Mouse (Mus musculus) inflammation-experienced regulatory T-cells, adult 6 months (primary cell): ENCODE data around the gene Asic2. TPM values are rescaled to one million over a fixed set of nuclear protein-coding genes. Genes with fewer than 3 reads are reported as not detected.

Experiments used
- ATAC-seq: one replicate; pipeline ENCODE4 v1.8.0; 2017
- polyA plus RNA-seq, 3 experiments: library from polyadenylated mRNA; unstranded; fragments of 100-300 nt; shearing (Covaris generic); gene quantifications; one replicate each; pipeline ENCODE4 v1.2.1; 2017

Asic2 gene
- polyA plus RNA-seq, 3 experiments from 2014 or later = not detected

- no peak for ATAC-seq
Observed at GRCm38 (mm10) chr11:81948021-81948420, 20.2 kb downstream of the Asic2 start.

DNA sequence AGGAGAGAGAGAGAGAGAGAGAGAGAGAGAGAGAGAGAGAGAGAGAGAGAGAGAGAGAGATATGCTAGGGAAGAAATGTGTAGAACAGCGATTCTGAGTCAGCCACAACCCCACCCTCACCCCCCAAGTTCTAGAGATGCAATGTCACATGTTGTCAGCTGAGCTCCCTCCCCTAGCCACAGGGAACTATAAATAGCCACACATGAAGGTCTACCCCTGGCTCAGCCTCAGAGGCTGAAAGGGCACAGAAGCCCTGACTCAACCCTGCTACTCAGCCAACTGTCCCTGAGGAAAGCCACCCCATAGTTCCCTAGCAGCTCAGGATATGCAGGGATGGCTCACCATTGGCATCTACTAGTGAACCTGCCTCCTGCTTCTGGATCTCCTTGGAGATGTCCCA is 26.1 kb downstream of the Asic2 start:
- no peak for ATAC-seq

GRCm38 (mm10) chr11:81940988-81941387 is 27.3 kb downstream of the Asic2 start:
- ATAC-seq = no peak

GRCm38 (mm10) chr11:81937516-81937915 is 30.7 kb downstream of the Asic2 start:
- ATAC-seq = no peak

- no peak for ATAC-seq
Observed at GRCm38 (mm10) chr11:81926393-81926792, 41.9 kb downstream of the Asic2 start.

DNA sequence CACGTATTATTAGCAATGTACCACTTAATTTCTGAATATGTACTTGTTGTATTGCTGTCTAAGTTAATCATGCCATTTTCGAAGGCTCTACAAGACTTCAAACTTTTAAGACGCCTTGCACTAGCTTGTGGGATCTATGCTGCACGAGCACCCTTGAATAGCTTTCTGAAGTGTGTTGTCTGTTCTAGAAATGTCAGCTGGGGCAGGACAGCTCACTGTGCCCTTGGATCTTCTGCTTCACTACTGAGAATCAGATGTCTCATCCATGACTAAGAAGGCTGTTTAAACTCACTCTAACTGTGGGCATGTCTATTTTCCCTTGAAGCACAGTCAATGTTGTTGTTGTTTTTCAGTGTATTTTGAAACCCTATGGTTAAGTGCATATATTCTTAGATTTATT is 44.6 kb downstream of the Asic2 start:
- ATAC-seq = no peak

DNA sequence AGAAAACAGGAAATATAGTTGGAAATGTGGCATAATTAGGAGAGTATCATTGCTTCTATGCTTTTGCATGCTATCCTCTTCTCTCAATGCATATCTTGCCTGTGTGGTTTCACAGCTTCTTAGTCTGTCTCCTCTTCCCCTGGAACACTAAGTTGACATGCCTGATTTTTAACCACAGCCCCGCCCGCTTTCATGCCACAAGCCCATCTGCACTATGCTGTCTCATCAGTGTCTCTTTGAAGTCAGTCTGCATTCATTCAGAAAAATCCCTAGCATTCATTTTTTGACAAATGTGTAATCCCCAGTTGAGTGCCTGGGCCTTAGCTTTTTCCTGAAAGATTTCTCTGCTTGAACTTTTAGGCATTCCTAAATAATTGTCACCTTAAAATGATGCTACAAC is 45.2 kb downstream of the Asic2 start:
- ATAC-seq = no peak

DNA sequence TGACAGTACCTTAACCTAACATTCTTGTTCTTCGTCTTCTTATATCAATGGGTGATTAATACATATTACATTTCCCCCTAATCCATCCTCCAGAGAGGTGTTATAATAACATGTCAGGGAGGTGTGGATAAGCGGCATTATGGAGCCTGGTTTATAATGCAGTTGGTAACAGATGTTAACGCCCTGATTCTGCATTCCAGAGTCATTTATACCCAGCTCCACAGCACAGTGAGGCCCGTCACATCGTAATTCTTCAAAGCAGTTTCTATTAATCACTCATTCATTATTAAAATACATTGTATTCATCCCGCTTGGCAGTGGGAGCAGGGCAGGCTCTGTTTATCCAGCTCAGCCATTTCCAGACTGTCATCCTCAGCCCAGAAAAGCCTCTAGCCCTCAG is 52.8 kb downstream of the Asic2 start:
- ATAC-seq = no peak

- ATAC-seq = no peak
Observed at GRCm38 (mm10) chr11:81913071-81913470, 55.2 kb downstream of the Asic2 start.

GRCm38 (mm10) chr11:81909397-81909894 is 58.8 kb downstream of the Asic2 start:
- ATAC-seq = no peak

DNA sequence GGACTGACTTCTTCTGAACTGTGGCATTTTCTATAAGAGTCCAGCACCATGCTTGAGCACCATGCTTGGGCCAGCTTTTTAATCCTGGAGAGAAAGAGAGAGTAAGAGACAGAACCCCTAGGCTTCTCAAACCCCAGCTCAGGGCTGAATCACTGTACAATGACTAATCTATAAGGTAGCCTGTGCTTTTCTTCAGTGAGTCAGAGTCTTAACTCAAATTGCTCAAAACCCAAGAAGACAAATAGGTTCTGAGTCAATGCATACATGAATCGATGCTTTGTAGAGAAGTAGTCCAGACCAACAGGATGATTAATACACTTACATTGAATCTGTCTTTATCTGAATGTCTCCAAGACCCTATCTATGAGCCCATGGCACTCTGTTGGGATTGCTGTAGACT is 59.5 kb downstream of the Asic2 start:
- ATAC-seq = no peak

DNA sequence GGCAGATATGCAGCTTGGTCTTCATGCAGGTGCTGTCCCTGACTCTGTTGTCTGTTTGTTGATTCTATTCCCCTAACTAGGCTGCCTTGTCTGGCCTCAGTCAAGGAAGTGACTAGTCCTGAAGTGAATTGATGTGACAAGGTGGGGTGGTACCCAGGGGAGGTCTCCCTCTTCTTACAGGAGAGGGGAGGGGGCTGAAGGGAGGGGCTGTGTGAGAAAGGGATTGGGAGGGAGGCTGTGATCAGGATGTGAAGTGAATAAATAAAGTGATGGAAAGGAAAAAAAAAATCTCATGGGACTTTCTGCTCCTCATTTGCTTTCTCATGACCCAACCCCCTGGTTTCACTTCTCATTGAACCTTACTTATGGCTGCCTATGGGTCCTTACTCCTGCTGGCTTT is 65.9 kb downstream of the Asic2 start:
- no peak for ATAC-seq

DNA sequence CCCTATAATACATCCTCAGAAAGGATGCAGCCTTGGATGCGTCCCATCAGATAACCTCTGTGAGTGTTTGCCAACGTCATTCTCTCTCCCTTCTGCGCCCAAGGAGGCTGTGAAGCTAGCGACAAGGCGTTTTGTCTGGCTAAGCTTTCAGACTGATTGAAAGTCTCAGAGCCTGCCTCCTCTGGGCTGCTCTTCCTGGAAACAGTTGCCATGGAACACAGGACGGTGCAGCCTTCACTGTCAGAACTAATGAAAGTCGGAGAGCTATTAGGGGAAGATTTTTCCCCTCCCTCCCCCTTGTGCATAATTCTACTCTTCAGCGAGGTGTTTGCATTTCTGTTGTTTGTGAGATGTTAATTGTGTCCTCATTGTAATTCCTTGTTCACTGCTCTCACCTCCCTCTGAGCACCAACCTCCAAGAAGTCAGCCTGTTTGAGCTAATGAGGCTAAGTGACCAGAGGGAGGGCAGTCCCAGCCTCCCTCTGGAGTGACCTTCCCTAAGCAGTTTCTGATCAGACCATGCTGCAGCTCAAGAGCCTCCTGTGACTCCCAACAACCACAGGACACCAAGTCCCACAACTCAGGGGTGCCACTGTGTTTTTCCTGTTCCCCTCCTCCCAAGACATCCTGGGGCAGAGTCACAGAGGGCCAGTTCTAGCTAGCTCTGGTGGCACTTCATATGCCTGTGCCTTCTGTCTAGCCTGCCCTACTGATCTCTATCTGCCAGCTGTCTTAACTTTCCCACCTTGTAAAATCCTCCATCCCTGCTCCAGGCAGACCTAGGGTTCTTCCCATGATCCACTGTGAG is 70.5 kb downstream of the Asic2 start:
- ATAC-seq = no peak

GRCm38 (mm10) chr11:81896511-81896910 is 71.7 kb downstream of the Asic2 start:
- ATAC-seq = no peak

- no peak for ATAC-seq
Observed at GRCm38 (mm10) chr11:81871506-81872213, 96.6 kb downstream of the Asic2 start.

DNA sequence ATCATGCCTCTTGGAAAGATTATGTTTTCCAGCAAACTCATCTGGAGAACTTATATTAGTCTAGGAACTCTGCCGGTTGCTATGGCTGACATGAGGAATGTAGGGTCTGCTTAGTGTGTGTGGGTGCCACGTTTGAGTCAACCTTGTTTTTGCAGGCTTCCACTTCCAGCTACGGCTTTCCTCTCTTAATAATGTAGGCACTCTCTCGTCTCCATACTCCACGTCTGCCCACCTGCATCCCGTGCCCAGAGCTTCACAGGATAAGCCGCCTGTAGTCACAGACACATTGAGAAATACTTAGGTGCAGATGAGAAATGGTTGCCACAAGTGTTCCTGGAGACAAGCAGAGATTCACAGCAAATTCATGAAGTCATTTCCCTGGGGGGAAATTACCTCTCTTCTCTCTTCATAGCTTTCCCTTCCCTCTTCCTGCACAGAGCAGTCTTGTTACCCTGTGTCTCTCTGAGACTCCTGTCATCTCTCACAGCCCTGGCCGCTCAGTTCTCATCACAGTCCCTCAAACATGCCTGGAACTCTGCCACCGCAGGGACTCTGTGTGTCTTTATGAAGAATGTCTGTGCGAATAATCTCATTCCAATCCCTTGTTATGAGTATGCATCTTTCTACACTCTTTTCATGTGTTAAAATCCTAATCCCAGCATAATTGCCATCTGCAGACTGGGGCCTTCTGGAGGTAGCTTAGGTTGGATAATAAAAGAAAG is 102.4 kb downstream of the Asic2 start:
- ATAC-seq = no peak

DNA sequence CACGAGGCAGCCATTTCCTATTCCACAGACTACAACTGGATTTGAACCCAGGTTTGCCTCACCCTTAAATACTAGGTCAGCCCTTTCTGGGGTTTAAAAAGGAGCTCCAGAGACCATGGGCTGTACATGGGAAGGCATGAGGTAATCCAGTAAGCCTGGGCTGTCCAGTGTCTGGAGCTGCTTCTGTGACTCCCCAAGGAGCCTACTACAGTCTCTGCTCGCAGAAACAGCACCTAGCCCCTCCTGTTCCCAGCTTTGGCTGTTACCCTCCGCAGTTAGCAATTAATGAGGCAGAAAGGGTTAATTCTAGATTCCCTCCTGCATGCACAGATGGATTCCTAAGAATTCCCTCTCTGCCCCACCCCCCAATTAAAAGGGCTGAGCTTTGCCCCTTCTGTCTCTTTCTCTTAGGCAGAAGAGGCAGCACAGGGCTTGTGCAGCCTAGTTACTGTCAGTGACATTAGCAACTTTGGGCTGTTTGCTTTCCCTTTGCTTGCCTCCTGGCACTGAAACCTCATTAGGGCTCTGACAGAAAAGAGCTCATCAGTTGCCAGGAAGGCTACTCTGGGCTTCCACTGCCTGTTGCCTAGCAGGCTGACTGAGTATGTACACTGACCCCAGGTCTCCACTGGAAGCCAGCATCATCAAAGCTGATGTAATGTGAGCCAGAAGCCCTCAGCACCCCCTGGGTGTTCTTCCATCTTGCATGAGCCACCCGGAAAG is 107.8 kb downstream of the Asic2 start, which contains the start of gene 5530401A14Rik:
Gene 5530401A14Rik (plus strand): TSS at position 424 of the 723 bp plus-strand sequence.
- no peak for ATAC-seq

DNA sequence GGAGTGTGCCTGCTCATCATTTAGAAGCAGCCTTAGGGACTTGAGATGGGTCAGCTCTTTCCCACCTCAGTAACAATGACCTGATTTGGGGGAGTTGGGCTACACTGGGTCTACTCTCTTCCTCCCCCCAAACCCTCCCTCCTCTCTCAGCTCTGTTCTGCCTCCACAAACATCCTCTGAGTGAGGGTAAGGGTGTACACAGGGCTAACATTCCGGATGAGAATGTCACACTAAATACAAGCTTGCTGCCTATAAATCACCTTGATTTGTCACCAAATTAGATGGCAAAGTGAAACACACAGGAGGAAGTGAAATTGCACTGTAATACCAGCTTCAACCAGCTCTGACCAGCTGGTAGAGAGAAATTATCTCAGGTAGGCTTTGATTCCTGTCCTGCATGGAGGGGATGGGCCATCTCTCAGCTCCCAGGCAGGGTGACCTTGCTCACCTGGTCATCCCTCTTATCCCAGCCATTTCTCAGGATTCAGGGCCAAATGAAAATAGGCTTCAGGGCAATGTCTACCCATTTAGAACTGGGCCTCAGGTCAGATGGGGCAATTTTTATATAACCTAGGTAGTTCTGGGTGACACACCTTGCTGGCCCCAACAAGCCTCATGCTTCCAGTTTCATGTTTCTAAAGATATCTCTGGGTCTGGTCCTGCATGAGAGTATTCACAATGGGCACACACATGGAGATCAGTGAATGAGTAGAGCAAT is 120.3 kb downstream of the Asic2 start:
- ATAC-seq = no peak

DNA sequence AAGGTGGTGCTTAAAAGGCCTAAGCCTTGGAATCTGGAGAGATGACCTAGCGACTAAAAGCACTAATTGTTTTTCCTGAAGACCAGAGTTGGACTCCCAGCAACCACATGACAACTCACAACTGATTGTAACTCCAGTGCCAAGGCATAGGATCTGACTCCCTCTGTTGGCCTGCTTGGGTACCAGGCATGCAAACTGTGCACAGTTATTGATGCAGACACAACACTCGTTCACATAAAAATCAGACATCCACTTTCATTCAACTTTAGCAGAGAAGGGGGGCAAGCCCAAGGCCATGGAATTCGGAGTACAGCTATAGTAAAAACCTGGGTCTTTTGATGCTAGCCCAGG is 122.6 kb downstream of the Asic2 start:
- no peak for ATAC-seq

- ATAC-seq = no peak
Observed at GRCm38 (mm10) chr11:81845010-81845685, 123.1 kb downstream of the Asic2 start.

DNA sequence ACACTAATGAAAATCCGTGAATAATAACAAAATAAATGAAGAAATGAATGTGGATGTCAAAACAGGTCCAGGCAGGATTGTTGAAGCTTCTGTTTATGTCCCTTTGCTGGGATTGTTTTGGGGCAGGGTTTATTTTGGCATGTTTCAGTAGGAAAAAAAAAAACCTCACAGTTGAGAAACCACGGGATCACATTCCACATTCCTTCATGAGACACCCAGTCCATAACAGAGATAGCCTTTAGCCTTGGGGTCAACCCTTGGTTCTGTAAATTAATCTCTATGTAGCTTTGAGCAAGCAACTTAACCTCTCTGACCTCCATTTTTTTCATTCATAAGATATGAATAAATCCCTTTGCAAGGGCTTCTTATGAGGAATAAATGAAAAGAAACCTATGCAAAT is 127.3 kb downstream of the Asic2 start:
- no peak for ATAC-seq
